Mouse (Mus musculus): ENCODE results near the gene Zwilch.

DNA sequence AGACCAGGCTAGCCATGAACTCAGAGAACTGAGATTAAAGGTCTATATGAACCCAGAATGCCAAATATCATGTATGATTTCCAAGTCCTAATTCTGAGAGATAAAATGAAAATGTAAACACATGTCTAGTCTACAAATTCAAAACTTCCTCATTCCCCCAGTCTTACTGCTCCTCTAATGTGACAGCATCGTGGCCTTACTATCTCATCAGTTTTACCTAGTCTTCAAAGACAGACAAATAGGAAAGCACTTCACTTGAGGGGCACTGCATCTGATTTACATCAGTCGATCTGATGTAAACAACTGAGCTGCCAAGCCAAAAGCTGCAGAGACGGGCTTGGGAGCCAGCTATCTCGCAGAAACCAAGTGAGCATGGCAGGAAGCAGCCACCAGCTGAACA, 43.2 kb upstream of the Zwilch start:
- TF ChIP-seq GATA1 (IDR thresholded peaks at IDR 0.05; ENCODE audit: borderline replicate concordance, low read length) (no peak), FLI1 (IDR thresholded peaks at IDR 0.05; ENCODE audit: low read length) (no peak)
